Mouse (Mus musculus): Measurements from ENCODE around the gene Nrap.
A peak's percentile ranks its signal among the peaks of the same experiment; 100 is the strongest.

- TF ChIP-seq CTCF (IDR thresholded peaks at IDR 0.05 in 2 of 3, conservative IDR thresholded peaks at IDR 0.05 in 1 of 3; ENCODE audit: control insufficient read depth in 1 of 3, insufficient read depth in 1 of 3, low read depth in 2 of 3, low read length in 3 of 3, poor library complexity in 1 of 3, severe bottlenecking in 1 of 3) = peak in 2 of 3 experiments; percentile 26 to 32; a peak in 3 of 6 replicates
- TF ChIP-seq MYC (IDR thresholded peaks at IDR 0.05; ENCODE audit: low read depth, low read length) = peak; percentile 80
- peak; percentile 78; the same call in 1 of the 2 replicates for TF ChIP-seq E2F4 (IDR thresholded peaks at IDR 0.05; ENCODE audit: borderline replicate concordance, low read depth, low read length)
Measured at GRCm38 (mm10) chr19:56396669-56397621, 7.1 kb upstream of the Nrap start, which contains the start of gene Casp7.
